Mouse (Mus musculus) layer of hippocampus, postnatal 36 days (tissue): ENCODE measurements around the gene Nfatc4. TPM values are rescaled to one million over a fixed set of nuclear protein-coding genes. Genes with fewer than 3 reads are reported as not detected.

Experiments
- DNase-seq, 2 experiments: peaks; one replicate each; pipeline ENCODE4 v3.0.0; 2022
- total RNA-seq, 2 experiments: library from RNA; stranded (reverse); gene quantifications; 2 replicates each; pipeline ENCODE4 v1.2.3; 2021

Gene Nfatc4
- 1 to 10 TPM; 1.2 to 1.9 TPM for total RNA-seq

DNA sequence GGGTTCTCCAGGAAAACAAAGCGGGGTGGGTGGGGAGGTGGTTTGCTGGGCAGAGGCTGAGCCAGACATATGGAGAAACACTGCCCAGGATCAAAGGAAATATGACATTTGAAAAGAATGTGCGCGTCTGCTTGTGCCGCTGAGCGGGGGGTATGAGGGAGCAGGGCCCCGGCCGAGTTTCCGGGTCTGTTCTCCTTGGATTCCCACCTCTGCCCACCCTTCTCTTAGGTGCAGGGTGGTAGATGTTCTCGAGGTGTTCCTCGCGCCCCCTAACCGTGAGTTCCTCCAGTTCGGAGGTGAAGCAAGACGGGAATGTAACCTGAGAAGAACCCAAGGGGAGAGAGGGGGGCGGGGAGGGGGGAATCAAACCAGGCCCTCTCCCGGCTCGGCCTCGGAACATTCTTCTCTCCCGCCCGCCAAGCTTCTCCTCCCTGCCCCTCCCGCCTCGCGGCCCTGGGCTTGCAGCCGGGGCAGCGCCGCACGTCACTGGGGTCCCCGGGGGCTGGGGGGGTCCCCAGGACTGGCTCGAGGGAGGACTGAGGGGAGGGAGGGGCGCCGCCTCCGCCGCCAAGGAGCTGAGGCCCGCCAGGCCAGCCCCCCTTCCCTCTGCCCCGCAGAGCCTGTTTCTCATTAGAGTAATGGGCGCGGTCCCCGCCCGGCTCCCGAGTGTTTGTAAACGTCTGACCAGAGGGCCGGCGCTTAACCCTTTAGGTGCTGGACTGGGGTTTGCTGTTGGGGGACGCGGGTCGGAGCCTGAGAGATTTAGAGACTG is at the start of gene Nfatc4:
Nfatc4 (plus strand) TSS at position 154 of the 772 bp plus-strand sequence.
- peak; percentile 16 to 36 for DNase-seq

DNA sequence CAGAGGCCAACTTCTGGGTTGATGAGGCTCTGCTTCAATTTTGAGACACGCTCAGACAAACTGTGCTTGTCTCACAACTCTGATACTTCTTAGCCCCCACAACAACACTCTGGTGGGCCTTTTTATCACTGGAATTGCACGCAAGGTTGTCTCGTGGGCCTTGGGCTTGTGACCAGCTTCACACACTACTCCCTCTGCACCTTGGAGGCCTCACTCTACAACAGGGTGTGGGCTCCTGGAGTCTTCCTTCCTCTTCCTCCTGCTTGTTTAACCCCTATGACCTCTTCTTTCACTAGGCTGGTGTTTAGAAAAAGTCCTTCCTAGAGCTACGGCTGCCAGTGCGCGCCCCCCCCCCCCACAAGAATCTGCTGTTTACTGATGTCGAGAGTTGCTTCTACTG is 46.2 kb upstream of the Nfatc4 start:
- DNase-seq = no peak

DNA sequence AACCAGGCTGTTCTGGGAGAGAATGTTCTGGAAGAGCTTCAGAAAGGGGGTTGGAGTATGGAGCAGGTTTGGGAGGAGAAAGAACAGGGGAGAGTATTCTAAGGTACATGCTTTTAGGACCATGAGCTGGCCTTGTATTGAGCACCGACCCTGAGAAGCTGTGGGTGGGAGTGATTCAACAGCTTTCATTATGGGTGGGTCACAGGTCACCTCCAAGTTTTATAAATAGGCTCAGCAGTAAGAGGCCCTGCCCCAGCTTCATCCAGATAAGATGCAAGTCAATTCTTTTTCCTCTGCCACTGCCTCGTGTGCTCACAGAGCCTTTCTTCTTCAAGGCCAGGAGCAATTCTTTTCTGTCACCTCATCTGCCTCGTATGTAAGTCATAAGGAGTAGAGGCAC is 45.8 kb upstream of the Nfatc4 start:
- DNase-seq = no peak

DNA sequence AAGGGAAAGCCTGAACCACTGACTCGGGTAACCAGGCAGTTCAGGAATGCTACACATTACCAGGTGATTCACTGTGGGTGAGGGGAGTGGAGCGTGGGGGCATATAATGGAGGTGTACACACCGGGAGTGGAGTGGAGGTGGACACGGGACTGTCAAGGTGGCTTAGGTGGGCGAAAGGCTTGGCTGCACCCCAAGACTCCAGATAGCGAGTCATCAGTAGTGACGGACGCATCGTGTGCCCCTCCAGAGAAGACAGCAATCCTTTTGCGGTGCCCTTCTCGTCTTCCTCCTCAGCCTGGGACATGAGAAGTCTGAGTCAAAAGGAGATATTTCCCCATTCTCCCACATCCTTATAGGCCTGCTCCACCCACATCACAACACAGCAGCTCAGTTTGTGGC is 45.1 kb upstream of the Nfatc4 start:
- DNase-seq = no peak

DNA sequence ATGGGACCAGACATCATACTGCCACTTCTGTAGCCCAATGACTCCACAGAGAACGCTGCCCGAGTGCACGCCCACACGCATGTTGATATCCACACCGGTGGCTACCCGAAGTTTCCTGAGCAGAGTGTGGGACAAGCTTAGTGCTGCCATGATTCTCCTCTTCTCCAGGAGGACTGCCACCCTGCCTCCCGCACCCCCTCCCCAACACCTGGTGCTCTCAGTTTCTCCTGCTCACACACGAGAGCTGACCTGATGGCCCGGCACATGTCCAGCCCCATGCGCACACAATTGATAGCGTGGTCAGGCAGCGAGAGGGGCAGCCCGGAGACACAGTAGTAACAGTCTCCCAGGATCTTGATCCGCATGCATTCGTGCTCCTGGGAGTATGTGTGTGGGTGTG is 44.3 kb upstream of the Nfatc4 start:
- no peak for DNase-seq

DNA sequence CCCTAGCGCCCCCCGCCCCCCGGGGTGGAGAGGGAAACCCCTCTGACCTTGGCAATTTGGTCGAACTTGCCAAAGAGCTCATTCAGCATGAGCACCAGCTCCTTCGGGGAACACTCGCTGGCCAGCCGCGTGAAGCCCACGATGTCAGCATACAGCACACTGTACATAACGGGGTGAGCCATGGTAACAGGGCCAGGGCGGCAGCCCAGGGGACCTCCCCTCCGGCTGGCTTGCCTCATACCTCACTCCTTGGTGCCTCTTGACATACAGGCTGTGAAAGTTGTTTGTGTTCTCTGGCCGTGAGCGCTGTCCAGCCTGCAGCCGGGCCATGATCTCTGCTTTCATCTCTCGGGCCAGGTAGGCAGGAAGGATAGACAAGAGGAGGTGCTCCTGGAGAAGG is 43.3 kb upstream of the Nfatc4 start:
- DNase-seq = no peak

DNA sequence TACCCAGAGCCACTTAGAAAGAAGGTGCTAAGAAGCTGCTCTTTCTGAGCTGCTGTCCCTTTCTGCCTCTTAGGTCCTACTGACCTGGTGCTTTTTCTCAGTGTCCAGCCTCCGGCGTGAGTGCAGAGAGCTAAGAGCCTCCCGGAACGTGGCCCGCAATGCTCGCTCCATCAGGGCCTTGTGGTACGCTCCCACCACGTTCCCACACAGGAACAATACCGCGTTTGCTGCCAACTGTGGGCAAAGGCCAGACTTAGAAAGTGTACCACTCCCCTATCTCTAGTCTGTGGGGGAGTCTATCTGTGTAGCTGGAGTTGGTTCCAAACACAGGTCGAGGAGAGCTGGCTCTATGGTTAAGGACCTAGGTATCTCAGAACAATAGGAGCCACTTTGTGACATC is 42.2 kb upstream of the Nfatc4 start:
- no peak for DNase-seq

DNA sequence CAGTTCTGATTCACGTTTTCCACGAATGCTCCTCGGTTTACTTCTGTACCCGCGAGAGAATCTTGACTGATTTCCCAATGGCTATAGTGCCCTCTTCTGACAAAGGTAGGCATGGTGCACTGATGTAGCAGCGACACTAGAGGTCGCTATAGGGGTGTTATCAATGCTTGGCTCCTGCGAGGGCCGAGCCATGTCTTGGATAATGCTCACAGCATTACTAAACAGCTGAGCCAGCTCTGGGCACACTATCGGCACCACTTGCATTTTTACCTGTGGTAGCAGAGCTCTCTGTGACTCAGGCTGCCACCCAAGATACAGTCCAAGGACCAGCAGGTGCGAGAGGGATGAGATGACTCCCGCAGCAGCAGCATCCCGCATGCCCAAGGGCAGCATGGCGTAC is 41.6 kb upstream of the Nfatc4 start:
- DNase-seq = peak in 1 of 2 experiments; percentile 43

DNA sequence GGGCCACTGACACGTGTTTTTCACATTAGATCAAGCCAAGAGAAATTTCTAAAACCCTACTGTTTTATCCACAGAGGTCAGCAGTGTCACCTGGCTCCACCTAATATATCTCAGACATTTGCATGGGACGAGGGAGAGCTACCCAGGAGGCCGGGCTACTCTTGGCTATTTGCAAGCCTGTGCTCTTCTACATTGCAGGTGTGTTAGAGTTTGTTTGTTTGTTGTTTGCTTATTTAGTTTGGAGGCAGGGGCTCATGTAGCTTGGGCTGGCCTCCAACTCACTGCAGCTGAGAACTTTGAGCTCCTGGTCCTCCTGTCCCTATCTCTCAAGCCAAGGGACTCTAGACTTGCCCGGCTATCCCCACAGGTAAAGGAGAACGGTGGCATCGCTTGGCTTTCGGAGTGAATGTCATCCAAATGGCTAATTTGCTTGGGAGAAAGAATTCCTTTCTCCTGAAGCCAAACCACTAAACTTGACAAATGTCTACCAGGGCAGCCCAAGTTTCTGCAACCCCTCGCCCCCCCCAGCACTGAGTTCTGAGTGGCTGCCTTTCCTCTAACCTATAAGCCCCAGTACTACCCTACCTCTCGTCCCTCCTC is 40.5 kb upstream of the Nfatc4 start:
- DNase-seq = no peak

DNA sequence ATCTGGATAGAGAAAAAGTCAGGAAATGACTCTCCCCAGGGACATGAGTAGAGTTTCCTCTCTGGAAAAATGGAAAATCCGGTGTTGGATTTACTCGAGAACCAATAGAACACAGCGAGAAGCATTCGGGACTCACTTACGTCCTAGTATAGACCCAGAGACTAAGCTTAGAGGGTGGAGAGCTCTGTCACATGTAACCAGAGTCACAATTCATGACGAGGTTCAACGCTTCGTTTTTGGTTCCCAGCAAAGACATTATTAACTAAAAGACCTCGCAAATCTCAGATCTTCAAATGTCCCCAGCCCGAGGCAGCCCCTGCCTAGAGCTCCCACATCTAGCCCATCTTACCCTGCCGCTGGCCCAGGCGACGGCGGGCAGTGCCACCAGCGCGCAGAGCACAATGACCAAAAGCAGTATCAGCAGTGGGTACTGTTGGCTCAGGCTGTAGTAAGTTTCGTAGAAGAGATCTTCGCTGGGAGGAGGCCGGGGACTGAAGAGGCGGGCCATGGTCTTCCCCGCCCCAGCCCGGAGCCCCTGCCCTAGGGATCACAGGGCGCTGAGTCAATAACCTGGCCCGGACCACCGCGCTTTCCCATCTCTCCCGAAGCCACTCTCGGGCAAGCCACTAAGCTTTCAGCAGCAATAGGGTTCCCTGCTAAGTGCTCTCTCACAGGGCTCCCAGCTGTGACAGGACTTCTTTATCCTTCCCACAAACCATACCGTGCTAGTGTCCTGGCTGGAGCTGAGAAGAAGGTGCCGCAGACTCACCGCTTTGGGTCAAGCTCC is 39.6 kb upstream of the Nfatc4 start:
- DNase-seq = no peak

DNA sequence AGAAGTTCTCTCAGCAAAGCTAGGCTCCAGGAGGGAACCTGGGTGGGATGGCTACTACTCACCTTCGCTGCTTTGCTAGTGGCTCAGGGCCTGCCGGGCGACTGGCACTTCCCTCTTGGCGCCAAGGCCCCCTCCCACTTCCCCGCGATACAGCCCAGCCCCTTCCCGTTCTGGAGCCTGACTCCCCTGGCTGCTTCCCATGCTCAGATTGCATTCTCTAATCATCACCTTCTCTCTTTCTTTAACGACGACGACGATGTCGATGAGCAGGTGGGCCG is 39.0 kb upstream of the Nfatc4 start, which contains the start of gene Adcy4:
Adcy4 (minus strand) TSS at position 138 of the 278 bp plus-strand sequence.
- no peak for DNase-seq

DNA sequence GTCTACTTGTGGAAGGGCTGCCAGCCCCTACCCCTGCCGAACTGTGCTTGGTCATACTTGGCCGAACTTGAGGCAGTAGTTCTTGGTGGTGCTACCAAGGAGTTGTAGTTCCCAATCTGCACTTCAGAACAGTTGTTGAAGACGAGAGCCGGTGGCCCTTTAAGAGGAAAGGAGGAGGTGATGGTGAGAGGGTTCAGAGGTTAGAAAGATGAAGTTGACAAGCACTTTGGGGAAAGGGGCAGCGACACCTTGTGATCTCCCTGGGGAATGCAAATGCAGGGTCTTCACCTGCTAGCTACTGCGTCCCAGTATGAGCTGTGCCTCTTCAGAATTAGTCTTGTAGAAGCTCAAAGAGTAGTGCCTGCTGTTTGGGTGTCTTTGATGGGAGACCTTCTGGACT is 37.7 kb upstream of the Nfatc4 start:
- DNase-seq = no peak

DNA sequence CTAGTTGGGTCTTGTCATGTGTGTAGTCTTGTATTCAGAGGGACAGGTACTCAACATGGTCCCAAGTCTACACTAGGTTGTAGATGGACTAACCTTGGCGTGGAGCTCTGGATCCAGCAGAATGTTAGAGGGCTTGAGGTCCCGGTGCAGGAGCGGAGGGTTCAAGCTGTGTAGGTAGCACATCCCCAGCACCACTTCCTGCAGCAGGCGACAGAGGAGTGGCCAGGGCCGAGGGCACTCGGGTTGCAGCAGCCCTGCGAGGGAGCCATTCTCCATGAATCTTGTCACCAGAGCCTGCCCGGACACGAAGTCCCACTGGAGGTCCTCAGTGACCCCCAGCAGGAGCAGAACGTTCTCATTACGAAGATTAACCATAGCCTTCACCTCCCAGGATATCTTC is 35.2 kb upstream of the Nfatc4 start:
- no peak for DNase-seq

DNA sequence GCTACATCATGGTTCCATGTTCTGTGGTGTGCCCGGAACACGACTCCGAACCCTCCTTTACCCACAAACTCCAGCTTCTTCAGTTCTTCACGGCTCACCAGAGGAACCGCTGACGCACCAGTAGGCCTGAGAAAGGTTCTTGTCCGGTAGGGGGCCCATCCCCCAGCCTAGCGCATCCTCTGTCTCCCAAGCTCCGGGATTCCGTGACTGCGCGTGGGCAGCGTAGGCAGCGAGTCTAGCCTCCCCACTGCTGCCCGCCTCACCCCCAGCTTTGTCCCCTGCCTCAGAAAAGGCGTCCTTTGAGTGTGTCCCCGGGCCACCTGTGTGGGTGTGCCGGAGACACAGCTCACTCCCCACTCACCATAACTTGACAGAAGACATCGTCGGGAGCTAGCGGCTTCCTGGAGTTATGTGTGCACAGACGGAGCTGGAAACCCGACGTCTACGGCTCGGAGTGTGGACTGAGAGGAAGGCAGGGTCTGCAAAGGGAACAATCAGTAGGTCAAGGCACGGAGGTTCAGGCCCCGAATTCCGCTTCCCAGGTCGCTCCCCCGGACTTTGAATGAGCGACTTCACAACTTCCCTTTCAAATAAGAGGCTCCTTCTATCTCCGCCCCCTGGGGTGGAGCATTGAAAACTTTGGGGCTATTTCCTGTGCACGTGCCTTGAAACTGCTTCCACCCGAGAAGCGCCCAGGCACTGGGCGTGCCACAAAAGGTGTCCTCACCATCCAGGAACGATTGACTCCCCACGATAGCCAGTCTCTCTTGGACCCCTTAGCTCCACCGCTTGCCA is 34.5 kb upstream of the Nfatc4 start, which contains the start of gene Ripk3:
Ripk3 (minus strand) TSS at position 610 of the 795 bp plus-strand sequence.
- no peak for DNase-seq

DNA sequence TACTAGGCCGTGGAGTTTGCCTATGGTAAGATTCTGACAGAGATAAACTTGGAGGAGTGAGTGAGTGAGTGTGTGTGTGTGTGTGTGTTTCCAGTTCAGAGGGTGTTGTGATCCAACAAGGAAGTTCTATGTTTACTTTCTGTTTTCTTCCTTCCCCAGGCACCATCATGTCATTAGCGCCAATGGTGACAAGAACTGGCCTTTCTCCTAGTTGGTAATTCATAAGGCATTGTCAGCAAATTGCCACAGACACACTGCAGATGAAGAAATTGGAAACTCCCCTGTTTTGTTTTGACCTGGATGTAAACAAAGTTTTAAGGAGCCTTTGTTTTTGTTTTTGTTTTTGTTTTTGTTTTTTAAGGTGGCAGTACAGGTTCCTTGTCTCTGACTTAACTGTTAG is 29.5 kb upstream of the Nfatc4 start:
- DNase-seq = no peak

DNA sequence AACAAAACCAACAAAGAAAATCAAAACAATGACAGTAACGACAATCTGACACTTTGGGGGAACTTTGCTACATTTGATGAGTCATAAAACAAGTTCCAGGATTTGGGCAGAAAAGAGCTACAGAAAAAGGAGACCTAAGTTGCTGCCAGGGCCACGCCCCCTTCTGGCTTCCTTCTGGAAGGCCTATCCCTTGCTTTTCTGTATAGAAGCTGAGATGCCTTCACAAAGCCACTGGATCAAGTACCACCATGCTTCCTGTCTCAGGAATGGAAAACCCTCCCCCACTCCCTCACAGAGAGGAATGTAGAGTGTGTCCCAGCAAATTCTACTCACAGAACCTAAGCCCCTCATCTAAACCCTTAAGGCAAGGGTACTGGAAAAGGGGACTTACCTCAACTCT is 29.0 kb upstream of the Nfatc4 start:
- no peak for DNase-seq

DNA sequence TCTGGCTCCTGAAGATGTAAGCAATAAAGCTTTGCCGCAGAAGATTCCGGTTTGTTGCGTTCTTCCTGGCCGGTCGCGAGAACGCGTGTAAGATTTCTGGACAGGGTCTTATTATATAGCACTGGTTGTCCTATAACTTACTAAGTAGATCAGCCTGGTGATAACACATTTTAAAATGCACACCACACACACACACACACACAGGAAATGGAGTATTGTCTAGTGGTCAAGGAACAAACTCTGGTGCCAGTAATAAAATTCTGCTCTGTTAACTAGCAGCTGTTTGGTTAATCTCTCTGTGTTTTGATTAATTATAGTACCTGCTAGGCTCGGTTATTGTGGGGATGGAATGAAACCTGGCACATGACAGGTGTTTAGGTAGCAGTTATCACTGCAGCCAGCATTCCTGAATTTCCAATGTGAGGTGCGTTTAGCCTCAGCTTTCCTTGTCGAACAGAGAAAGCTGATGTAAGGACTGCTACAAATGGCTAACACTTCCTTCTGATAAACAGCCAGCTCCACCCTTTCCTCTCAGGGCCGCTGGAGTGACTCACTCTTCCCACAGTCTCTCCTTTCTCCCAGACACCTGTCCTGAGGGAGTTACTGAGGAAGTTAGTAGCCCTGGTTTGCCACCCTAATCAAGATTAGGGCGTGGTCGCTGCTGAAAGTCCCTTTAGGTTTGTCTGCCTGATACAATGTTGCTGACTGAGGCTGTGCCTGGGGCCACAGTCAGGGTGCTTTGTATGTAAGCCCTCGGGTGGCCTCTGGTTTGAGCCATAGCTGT is 27.4 kb upstream of the Nfatc4 start:
- DNase-seq = no peak

DNA sequence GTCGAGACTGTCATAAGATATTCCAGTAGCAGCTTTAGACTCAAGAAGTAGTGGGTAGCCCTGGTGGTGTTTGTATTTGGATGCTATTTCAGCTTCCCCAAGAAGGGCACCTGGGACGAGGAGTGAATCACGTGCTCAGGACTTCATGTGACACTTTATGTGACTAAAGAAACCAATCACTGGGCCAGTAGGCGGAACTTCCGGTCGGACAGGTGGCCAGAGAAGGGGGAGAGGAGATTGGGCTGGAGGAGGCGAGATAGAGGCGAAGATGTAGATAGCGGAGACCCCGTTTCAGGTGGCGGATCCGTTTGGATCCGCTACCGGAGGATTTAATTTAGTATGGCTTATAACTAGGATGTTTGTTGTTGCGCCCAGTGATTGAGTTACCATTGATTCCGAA is 8.1 kb upstream of the Nfatc4 start:
- no peak for DNase-seq

DNA sequence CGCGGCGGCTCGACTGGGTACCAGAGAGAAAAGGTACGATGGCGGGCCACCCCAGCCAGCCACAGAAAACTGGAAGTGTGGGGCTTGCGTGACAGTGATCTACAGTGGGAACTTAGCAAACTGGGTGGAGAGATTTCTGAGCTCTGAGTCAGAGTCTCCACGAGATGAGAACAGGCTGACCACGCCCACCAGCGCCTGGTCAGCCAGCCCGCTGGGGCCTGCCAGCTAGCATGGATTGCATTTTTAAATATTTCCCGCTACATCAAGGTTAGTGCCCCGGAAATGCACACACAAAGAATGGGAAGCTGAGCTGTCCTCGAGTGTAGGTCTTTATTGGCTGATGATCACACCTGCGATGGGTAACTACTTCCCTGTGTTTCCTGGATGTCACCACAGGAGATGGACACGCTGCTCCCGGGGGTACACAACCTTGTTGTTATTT is 7.6 kb upstream of the Nfatc4 start:
- DNase-seq = no peak

DNA sequence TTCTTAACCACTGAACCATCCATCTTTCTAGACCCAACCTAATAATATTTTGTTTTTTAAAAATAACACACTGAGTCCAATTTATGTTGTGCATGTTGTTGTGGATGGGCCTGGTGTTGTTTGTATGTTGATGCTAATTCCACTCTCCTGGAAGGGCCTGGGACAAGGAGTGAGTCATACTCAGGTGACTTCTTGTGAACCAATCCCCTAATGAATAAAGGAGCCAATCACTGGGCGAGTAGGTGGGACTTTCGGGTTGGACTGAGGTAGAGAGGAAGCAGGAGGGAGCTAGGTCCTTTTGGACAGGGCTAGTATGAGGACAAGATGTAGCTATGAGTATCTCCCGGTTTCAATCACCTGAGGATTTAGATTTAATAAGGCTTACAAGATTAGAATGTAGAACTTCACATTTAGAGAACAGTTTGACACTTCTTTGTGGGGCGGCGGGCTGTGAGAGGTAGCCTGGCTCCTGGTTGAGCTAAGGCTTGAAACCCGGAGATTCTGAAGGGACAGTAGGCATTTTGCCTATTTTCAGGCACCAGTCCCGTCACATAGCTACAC is 3.0 kb upstream of the Nfatc4 start:
- no peak for DNase-seq

DNA sequence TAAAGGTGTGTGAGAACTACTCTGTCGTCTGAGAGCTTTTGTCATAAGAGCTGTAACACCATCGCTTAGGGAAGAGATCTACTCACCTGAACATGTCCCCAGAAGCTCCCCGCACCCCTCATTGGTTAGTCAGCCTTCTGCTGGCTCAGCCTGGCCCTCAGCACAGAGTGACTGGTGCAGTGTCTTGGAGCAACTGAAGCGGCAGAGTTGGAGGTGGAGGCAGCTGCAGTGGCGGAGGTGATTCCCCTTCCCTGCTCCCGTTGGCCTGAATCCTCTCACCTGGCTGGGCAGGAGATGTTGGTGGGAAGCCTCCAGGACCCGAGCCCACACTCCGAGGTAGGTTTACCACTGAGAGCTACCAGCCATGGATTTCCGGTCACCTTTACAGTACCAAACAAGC is 2.4 kb upstream of the Nfatc4 start:
- no peak for DNase-seq
